Mouse (Mus musculus): ENCODE data around the gene Nek9. TPM values are rescaled to one million over a fixed set of nuclear protein-coding genes. Genes with fewer than 3 reads are reported as not detected.

Nek9 gene
- polyA plus RNA-seq, 1 experiment from 2014 or later = 23.9 TPM

DNA sequence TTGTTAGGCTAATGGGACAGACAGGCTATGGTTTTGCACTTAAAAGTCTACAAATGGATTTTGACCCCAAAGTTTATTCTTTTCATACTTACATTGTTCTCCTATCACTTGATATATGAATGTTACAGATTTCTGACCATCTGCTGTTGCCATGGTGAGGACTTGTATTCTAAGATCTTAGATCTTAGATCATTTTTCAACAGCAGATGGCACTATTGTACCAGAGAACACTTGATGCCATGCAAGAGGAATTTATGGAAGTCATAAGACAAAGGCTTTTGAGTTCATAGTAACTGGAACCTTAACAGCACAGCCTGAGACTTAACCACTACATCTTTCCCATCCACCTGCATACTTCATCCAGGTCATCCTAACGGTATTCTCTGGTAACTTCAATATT, 2.0 kb upstream of the Nek9 start:
- Histone ChIP-seq H3K27me3 (ENCODE audit: poor library complexity, severe bottlenecking) (no peaks in the 10 kb centered on the region), H3K27ac (no peak overlapping the region), H3K4me1 (peaks cover 18% of the 10 kb centered on the region), H3K9me3 (no peaks in the 10 kb centered on the region), H3K36me3 (replicated peaks) (peaks cover 43% of the 10 kb centered on the region), H3K4me3 (no peak overlapping the region)
- WGBS = 67% methylated on average over 1 of the region's 1 CpGs
- no peak for DNase-seq (ENCODE audit: extremely low spot score, low spot score)

- WGBS = 51% methylated on average over 4 of the region's 4 CpGs
- Histone ChIP-seq H3K4me3 (peak overlapping the region; percentile 82), H3K27ac (no peak overlapping the region), H3K36me3 (replicated peaks) (peaks cover 47% of the 10 kb centered on the region), H3K27me3 (ENCODE audit: poor library complexity, severe bottlenecking) (no peaks in the 10 kb centered on the region), H3K4me1 (peaks cover 18% of the 10 kb centered on the region), H3K9me3 (no peaks in the 10 kb centered on the region)
- DNase-seq (ENCODE audit: extremely low spot score, low spot score) = peak; percentile 16
Observed at GRCm38 (mm10) chr12:85339947-85340346, 785 bp upstream of the Nek9 start.

DNA sequence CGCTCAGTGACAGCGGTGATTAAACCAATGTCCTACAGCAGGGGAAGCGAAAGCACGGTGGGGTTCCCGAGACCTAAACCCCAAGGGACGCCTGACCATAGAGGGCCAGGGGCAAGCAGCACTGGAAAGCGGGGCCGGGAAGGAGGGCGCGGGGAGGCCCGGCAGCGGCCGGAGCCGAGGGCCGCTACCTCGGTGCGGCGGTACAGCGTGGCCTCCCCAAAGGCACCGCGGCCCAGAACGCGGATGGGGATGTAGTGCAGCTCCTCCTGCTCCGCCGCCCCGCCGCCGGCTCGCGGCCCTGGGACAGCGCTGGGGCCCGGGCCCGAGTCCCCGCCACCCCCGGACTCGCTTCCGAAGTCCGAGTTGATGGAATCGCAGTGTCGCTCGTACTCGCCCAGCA, 347 bp downstream of the Nek9 start:
- no peak for DNase-seq (ENCODE audit: extremely low spot score, low spot score)
- H3K27ac ChIP-seq = peak overlapping the region; percentile 96
- H3K4me3 ChIP-seq = peak overlapping the region; percentile 82
- no peaks in the 10 kb centered on the region for H3K9me3 ChIP-seq
- under 1% methylated on average over 42 of the region's 42 CpGs for WGBS
- no peaks in the 10 kb centered on the region for H3K27me3 ChIP-seq (ENCODE audit: poor library complexity, severe bottlenecking)
- H3K36me3 ChIP-seq (replicated peaks) = peaks cover 47% of the 10 kb centered on the region
- peaks cover 18% of the 10 kb centered on the region for H3K4me1 ChIP-seq

GRCm38 (mm10) chr12:85337567-85338311, 1.4 kb downstream of the Nek9 start:
- no peak for DNase-seq (ENCODE audit: extremely low spot score, low spot score)
- H3K4me1 ChIP-seq = peaks cover 18% of the 10 kb centered on the region
- no peak overlapping the region for H3K27ac ChIP-seq
- 86% methylated on average over 6 of the region's 6 CpGs for WGBS
- peak overlapping the region; percentile 82 for H3K4me3 ChIP-seq
- no peaks in the 10 kb centered on the region for H3K27me3 ChIP-seq (ENCODE audit: poor library complexity, severe bottlenecking)
- no peaks in the 10 kb centered on the region for H3K9me3 ChIP-seq
- H3K36me3 ChIP-seq (replicated peaks) = peaks cover 49% of the 10 kb centered on the region

DNA sequence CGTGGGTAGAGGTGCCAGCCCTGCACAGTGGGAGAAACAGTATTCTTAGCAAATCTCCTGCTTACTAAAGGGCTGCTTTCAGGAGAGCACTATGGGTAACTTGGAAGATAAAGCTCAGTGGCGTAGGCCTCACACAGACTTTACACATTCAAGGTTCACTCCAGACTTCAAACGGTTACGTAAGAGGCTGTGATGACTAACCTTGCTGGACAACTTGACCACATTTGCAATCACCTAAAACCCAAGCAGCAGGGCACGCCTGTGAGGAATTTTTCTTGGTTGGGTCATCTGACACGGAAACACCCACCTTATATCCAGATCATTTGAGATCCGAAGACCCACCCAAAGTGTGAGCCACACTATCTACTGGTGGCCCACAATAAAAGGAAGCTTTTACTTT, 9.0 kb downstream of the Nek9 start:
- H3K27me3 ChIP-seq (ENCODE audit: poor library complexity, severe bottlenecking) = no peaks in the 10 kb centered on the region
- no peaks in the 10 kb centered on the region for H3K4me1 ChIP-seq
- no peak overlapping the region for H3K27ac ChIP-seq
- WGBS = 94% methylated on average over 7 of the region's 7 CpGs
- no peaks in the 10 kb centered on the region for H3K9me3 ChIP-seq
- H3K4me3 ChIP-seq = no peak overlapping the region
- DNase-seq (ENCODE audit: extremely low spot score, low spot score) = no peak
- H3K36me3 ChIP-seq (replicated peaks) = peaks cover 88% of the 10 kb centered on the region

DNA sequence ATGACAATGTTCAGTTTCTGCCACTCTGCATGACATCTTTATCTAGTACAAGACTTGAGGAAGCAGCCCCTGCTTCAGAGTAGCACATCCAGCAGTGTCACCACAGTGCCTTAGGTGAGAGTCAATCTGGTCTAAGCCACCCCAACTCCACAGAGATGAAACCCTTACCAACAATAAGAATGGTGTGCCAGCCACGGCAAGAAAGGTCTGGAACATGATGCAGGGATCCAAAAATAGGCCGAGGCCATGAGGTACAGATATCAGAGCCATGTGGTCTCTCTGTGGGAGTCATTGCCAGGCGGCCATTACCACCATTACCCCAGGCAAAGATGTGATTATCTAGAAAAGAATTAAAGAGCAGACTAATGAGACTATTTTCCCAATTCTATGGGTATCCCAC, 30.5 kb downstream of the Nek9 start:
- Histone ChIP-seq H3K27ac (no peak overlapping the region), H3K9me3 (no peaks in the 10 kb centered on the region), H3K27me3 (ENCODE audit: poor library complexity, severe bottlenecking) (no peaks in the 10 kb centered on the region), H3K4me3 (no peak overlapping the region), H3K36me3 (replicated peaks) (peaks cover 100% of the 10 kb centered on the region), H3K4me1 (peaks cover 3% of the 10 kb centered on the region; the same call in 1 of the 2 replicates)
- no peak for DNase-seq (ENCODE audit: extremely low spot score, low spot score)
- WGBS = 80% methylated on average over 3 of the region's 3 CpGs

- DNase-seq (ENCODE audit: extremely low spot score, low spot score) = peak; percentile 81
- Histone ChIP-seq H3K36me3 (replicated peaks) (peaks cover 100% of the 10 kb centered on the region), H3K27me3 (ENCODE audit: poor library complexity, severe bottlenecking) (no peaks in the 10 kb centered on the region), H3K4me1 (peaks cover 3% of the 10 kb centered on the region; the same call in 1 of the 2 replicates), H3K9me3 (no peaks in the 10 kb centered on the region), H3K27ac (peak overlapping the region; percentile 61; the same call in 1 of the 2 replicates), H3K4me3 (no peak overlapping the region)
- WGBS = 57% methylated on average over 16 of the region's 16 CpGs
Observed at GRCm38 (mm10) chr12:85305247-85305892, 33.8 kb downstream of the Nek9 start.

DNA sequence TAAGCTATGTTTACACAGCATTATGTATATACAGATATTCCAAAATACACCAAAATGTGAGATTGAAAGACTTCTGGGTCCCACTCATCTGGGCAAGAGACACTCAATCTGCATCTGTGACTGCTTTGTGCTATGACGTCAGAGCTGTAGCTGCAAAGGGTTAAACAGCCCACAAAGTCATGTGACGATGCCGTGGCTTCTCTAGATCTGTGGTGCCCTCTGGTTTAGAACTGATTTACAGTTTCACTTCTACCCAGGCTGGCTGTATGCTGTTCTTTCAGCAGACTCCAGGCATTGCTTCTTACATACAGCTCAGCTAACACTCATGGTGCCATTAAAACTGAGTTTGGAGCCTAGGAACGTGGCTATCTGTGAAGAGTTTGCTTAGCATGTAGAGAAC, 34.4 kb downstream of the Nek9 start:
- H3K36me3 ChIP-seq (replicated peaks) = peaks cover 100% of the 10 kb centered on the region
- 86% methylated on average over 4 of the region's 4 CpGs for WGBS
- peaks cover 3% of the 10 kb centered on the region; the same call in 1 of the 2 replicates for H3K4me1 ChIP-seq
- no peaks in the 10 kb centered on the region for H3K9me3 ChIP-seq
- H3K27ac ChIP-seq = no peak overlapping the region
- no peak for DNase-seq (ENCODE audit: extremely low spot score, low spot score)
- no peaks in the 10 kb centered on the region for H3K27me3 ChIP-seq (ENCODE audit: poor library complexity, severe bottlenecking)
- H3K4me3 ChIP-seq = no peak overlapping the region

- no peaks in the 10 kb centered on the region for H3K9me3 ChIP-seq
- no peak for DNase-seq (ENCODE audit: extremely low spot score, low spot score)
- H3K4me1 ChIP-seq = peaks cover 3% of the 10 kb centered on the region; the same call in 1 of the 2 replicates
- 90% methylated on average over 2 of the region's 2 CpGs for WGBS
- H3K36me3 ChIP-seq (replicated peaks) = peaks cover 100% of the 10 kb centered on the region
- no peaks in the 10 kb centered on the region for H3K27me3 ChIP-seq (ENCODE audit: poor library complexity, severe bottlenecking)
- no peak overlapping the region for H3K27ac ChIP-seq
- H3K4me3 ChIP-seq = no peak overlapping the region
Observed at GRCm38 (mm10) chr12:85303256-85303655, 35.9 kb downstream of the Nek9 start.

DNA sequence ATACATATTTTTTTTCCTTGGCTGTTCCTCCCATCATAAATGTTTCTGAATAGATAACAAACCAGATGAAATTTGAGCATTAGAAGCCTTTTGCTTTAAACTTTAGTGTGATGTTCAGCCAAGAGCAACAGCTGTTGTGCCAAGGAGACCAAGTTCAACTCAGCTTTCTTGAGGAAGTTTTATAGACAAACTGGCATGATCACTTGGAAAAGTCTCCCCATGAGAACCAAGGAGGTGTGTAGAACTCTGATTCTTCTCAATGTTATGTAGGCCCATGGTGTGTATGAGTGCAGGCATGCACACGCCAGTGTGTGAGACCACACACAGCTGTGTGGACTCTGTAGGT, 40.4 kb downstream of the Nek9 start:
- DNase-seq (ENCODE audit: extremely low spot score, low spot score) = no peak
- peaks cover 12% of the 10 kb centered on the region for H3K9me3 ChIP-seq
- H3K4me1 ChIP-seq = no peaks in the 10 kb centered on the region
- WGBS = 93% methylated on average over 1 of the region's 1 CpGs
- no peaks in the 10 kb centered on the region for H3K27me3 ChIP-seq (ENCODE audit: poor library complexity, severe bottlenecking)
- H3K27ac ChIP-seq = no peak overlapping the region
- peaks cover 72% of the 10 kb centered on the region for H3K36me3 ChIP-seq (replicated peaks)
- H3K4me3 ChIP-seq = no peak overlapping the region

DNA sequence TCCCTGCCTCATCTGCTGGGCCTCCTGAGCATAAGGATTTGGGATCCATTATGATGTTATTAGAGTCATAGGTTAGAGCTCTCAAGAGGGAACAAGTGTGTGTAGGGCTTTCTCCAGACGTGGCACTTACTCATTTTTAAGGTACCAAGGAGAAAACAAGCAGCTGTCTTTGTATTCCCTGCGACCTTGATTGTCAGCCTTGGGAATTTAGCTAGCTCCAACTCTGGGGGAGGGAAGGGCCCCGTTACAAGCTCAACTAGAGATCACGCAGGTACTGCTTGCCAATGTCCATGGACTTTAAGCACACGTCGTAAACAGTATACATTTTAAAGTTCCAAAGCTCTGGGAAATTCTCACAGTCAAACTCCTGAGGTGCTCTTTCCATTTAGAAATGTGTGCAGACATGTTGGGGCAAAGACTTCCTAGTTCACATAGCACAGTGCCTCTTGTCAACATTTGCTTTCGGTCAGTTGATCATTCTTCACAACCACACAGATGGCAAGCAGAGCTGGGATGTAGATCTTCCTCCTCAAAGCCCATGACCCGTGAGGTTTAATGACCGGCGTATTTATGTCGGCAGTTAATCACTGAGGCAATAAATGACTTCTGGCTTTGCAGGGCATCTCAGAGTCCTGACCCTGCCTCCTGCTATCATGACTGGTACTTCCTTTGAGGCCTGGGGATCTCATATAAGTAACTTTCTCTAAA, 40.9 kb downstream of the Nek9 start:
- Histone ChIP-seq H3K27me3 (ENCODE audit: poor library complexity, severe bottlenecking) (no peaks in the 10 kb centered on the region), H3K4me1 (no peaks in the 10 kb centered on the region), H3K36me3 (replicated peaks) (peaks cover 67% of the 10 kb centered on the region), H3K9me3 (peaks cover 15% of the 10 kb centered on the region), H3K27ac (no peak overlapping the region), H3K4me3 (no peak overlapping the region)
- 89% methylated on average over 11 of the region's 11 CpGs for WGBS
- no peak for DNase-seq (ENCODE audit: extremely low spot score, low spot score)

DNA sequence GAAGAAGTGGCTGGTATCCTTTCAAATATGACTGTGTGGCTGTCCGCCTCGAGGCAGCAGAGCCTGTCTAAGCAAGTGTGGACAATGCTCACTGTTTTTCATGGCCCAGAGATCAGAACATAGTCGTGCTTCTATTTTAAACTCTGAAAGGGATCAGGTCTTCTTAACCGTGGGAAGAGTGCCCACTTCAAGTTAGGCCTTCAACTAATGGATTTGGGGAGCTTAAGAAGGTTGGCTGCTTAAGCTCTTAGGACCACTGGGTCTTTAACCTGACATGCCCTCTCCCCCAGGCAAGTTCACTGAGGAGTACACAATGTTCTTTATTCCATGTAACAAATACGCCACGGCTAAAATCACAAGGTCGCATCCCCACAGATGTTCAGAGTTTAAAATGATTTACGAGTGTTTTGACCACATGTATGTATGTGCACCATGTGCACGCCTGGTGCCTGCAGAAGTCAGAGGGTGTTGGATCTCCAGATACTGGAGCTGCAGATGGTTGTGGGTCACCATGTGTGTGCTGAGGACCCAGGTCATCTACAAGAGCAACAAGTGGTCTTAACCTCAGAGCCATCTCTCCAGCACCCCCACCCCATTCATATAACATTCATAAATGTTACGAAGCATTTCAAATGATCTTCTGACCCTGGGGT, 41.7 kb downstream of the Nek9 start:
- peaks cover 59% of the 10 kb centered on the region for H3K36me3 ChIP-seq (replicated peaks)

More for the DNA sequence above, 41.7 kb downstream of the Nek9 start:
- no peak for DNase-seq (ENCODE audit: extremely low spot score, low spot score)
- Histone ChIP-seq H3K9me3 (peaks cover 19% of the 10 kb centered on the region), H3K27me3 (ENCODE audit: poor library complexity, severe bottlenecking) (no peaks in the 10 kb centered on the region), H3K4me1 (peaks cover under 1% of the 10 kb centered on the region; the same call in 1 of the 2 replicates), H3K4me3 (no peak overlapping the region), H3K27ac (no peak overlapping the region)
- WGBS = 81% methylated on average over 10 of the region's 10 CpGs
